ENCODE assay signal across 8 mouse cellular contexts in the genomic region with DNA sequence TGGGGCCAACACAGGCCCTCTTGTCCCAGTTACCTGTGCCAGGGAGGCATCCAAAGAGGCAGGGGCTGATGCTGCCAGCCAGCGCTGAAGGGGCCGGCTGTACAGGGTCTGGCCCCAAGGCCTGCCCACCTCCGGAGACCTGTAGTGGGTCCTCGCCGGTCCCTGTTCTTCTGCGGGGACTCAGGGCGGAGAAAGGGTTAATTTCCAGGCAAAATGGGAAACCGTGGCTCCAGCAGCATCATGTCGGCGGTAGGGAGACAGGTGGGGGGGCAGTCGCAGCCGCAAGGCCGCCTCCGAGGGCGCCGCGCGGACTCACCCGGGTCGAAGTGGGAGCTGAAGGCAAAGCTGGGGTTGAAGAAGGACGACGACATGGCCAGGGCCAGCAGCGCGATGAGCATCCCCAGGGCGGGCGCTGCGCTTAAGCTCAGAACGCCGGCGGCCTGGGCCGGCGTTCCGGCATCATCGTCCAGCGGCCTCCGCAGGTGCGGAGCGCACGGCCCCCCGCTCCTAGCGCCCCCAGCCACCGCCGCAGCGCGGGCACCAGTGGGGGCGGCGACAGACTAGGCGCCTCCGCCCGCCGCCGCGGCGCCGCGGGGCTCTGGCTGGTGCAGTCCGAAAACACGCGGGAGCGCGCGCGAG. TPM values are rescaled to one million over a fixed set of nuclear protein-coding genes. Genes with fewer than 3 reads are reported as not detected.
DNase-seq lines count a peak whose midpoint lies in the region; ATAC-seq and TF ChIP-seq lines count a peak whose summit lies in the region.

Aatk (minus strand) TSS at position 615 of the 639 bp plus-strand sequence.

- no peak for TF ChIP-seq CTCF in liver, postnatal 0 days (IDR thresholded peaks at IDR 0.05; ENCODE audit: low read depth)

- H3K27ac ChIP-seq in heart, embryonic 11.5 days (ENCODE audit: low read depth, low read length): no peak within 1 kb of the TSS
- peak within 1 kb of the TSS; percentile 90 for H3K27ac ChIP-seq in hindbrain, embryonic 16.5 days (ENCODE audit: low read depth, low read length)
- H3K27ac ChIP-seq in liver, postnatal 0 days (ENCODE audit: low read depth): no peak within 1 kb of the TSS

- no peak for TF ChIP-seq EP300 in liver, postnatal 0 days (IDR thresholded peaks at IDR 0.05; ENCODE audit: low read depth)

- 1% methylated on average over 56 of the region's 63 CpGs for WGBS in heart, embryonic 11.5 days (ENCODE audit: insufficient replicate concordance)
- WGBS in hindbrain, embryonic 16.5 days: 1% methylated on average over 62 of the region's 63 CpGs
- WGBS in liver, postnatal 0 days (ENCODE audit: insufficient replicate concordance): 9% methylated on average over 35 of the region's 63 CpGs

- peak within 1 kb of the TSS; percentile 97 for H3K4me2 ChIP-seq in heart, embryonic 11.5 days
- peak within 1 kb of the TSS; percentile 87 for H3K4me2 ChIP-seq in hindbrain, embryonic 16.5 days (ENCODE audit: low read length)
- peak within 1 kb of the TSS; percentile 74 for H3K4me2 ChIP-seq in liver, postnatal 0 days (ENCODE audit: low read depth, low read length)

- ATAC-seq in heart, embryonic 11.5 days (replicated peaks; ENCODE audit: insufficient number of reproducible peaks, low FRiP score, low TSS enrichment): no peak
- ATAC-seq in hindbrain, embryonic 16.5 days: no peak
- no peak for ATAC-seq in liver, postnatal 0 days
- ATAC-seq in inflammation-experienced regulatory T-cells, adult 6 months: no peak

- peaks cover 42% of the 10 kb centered on the region for H3K27me3 ChIP-seq in heart, embryonic 11.5 days (ENCODE audit: control insufficient read depth, insufficient read depth, low read length)
- no peaks in the 10 kb centered on the region for H3K27me3 ChIP-seq in hindbrain, embryonic 16.5 days (replicated peaks; ENCODE audit: control insufficient read depth, insufficient read depth, low read length)
- H3K27me3 ChIP-seq in liver, postnatal 0 days (ENCODE audit: insufficient read depth, low read length): peaks cover 37% of the 10 kb centered on the region

- H3K9me3 ChIP-seq in heart, embryonic 11.5 days (replicated peaks; ENCODE audit: control insufficient read depth, low read length): no peaks in the 10 kb centered on the region
- H3K9me3 ChIP-seq in hindbrain, embryonic 16.5 days (ENCODE audit: control insufficient read depth, low read length): no peaks in the 10 kb centered on the region
- no peaks in the 10 kb centered on the region for H3K9me3 ChIP-seq in liver, postnatal 0 days (ENCODE audit: low read length)

- no peak for DNase-seq in heart, adult 9 months (ENCODE audit: low spot score in 2 of 2)
- DNase-seq in Muller cell, postnatal 12 days (ENCODE audit: inconsistent ontology term): peak; percentile 56
- peak; percentile 47 for DNase-seq in embryo, embryonic 10.5 days (ENCODE audit: low spot score)
- DNase-seq in liver, postnatal 0 days: no peak
- no peak for DNase-seq in urinary bladder, postnatal 4 days (ENCODE audit: low spot score in 2 of 2)

- H3K9ac ChIP-seq in heart, embryonic 11.5 days (ENCODE audit: low read depth, low read length): peak within 1 kb of the TSS; percentile 48
- H3K9ac ChIP-seq in hindbrain, embryonic 16.5 days (ENCODE audit: low read depth, low read length): peak within 1 kb of the TSS; percentile 92
- H3K9ac ChIP-seq in liver, postnatal 0 days (replicated peaks): no peak within 1 kb of the TSS; the same call in 1 of the 2 replicates

- H3K36me3 ChIP-seq in heart, embryonic 11.5 days (ENCODE audit: control insufficient read depth, insufficient read depth, low read length): no peaks in the 10 kb centered on the region
- H3K36me3 ChIP-seq in hindbrain, embryonic 16.5 days (ENCODE audit: control insufficient read depth, insufficient read depth, low read length): no peaks in the 10 kb centered on the region
- H3K36me3 ChIP-seq in liver, postnatal 0 days (replicated peaks; ENCODE audit: insufficient read depth, low read length): no peaks in the 10 kb centered on the region

- peaks cover 27% of the 10 kb centered on the region for H3K4me1 ChIP-seq in heart, embryonic 11.5 days (ENCODE audit: control insufficient read depth, insufficient read depth, low read length)
- H3K4me1 ChIP-seq in hindbrain, embryonic 16.5 days (ENCODE audit: control insufficient read depth, insufficient read depth, low read depth, low read length): peaks cover 45% of the 10 kb centered on the region
- H3K4me1 ChIP-seq in liver, postnatal 0 days (ENCODE audit: insufficient read depth): peaks cover 12% of the 10 kb centered on the region

- peak within 1 kb of the TSS; percentile 61 for H3K4me3 ChIP-seq in heart, embryonic 11.5 days (ENCODE audit: low read depth, low read length)
- peak within 1 kb of the TSS; percentile 69 for H3K4me3 ChIP-seq in hindbrain, embryonic 16.5 days (ENCODE audit: low read length)
- peak within 1 kb of the TSS; percentile 41 for H3K4me3 ChIP-seq in liver, postnatal 0 days (ENCODE audit: low read depth, low read length)

RNA-seq across cellular contexts. Expression of gene Aatk, which starts in this region (rescaled TPM):
- polyA plus RNA-seq in heart, embryonic 11.5 days (2014; fragmentation: Nextera tagmentation; extraction: Ambion mirVana): 0.24 and 0.35 TPM in 2 replicates
- polyA plus RNA-seq in hindbrain, embryonic 16.5 days (2015; fragmentation: Nextera tagmentation; extraction: Ambion mirVana): 35.6 and 46.6 TPM in 2 replicates
- polyA plus RNA-seq in liver, postnatal 0 days (2015; fragmentation: Nextera tagmentation; extraction: Ambion mirVana): 0.72 and 0.89 TPM in 2 replicates
- not detected for polyA plus RNA-seq in inflammation-experienced regulatory T-cells, adult 6 months (2017; shearing (Covaris generic))

Comparison
In these comparisons a context has a peak if more than half of its experiments do, and no peak if none do; other contexts are left out.
1. RNA of gene Aatk (polyA plus RNA-seq): 35.6 to 46.6 TPM in hindbrain, embryonic 16.5 days; 0.72 to 0.89 TPM in liver, postnatal 0 days, 0.24 to 0.35 TPM in heart, embryonic 11.5 days and not detected in inflammation-experienced regulatory T-cells, adult 6 months; every median in the first group is over 10 times any median in the second.
2. DNase-seq: peak in Muller cell, postnatal 12 days (single experiment) and embryo, embryonic 10.5 days (single experiment); none in heart, adult 9 months (0 of 2), liver, postnatal 0 days (single experiment) and urinary bladder, postnatal 4 days (0 of 2).
3. Peak in every context shown above with its lines, with median percentiles within 50 percentile points of each other: H3K4me2 ChIP-seq and H3K4me3 ChIP-seq.